Mouse (Mus musculus) neural tube, embryonic 15.5 days (tissue): ENCODE data around the gene Atmin. TPM values are rescaled to one million over a fixed set of nuclear protein-coding genes. Genes with fewer than 3 reads are reported as not detected.

Experiments
- ATAC-seq: fragments of 200-750 bp; cut with Nextera tagmentation; 2 replicates; pipeline ENCODE4 v1.8.0; 2017; ENCODE audit warnings: mild to moderate bottlenecking, moderate TSS enrichment, moderate library complexity; ENCODE audit not compliant: low FRiP score
- H3K27ac ChIP-seq: fragments of 300-500 bp; sonication (generic); replicated peaks from 2 replicates; pipeline ENCODE4 v1.5.1; 2015; ENCODE audit warnings: mild to moderate bottlenecking, inconsistent platforms
- H3K27me3 ChIP-seq: fragments of 300-500 bp; sonication (generic); replicated peaks from 2 replicates; pipeline ENCODE4 v1.6.1; 2015; ENCODE audit warnings: inconsistent platforms
- H3K36me3 ChIP-seq: fragments of 300-500 bp; sonication (generic); 2 replicates; pipeline ENCODE4 v1.6.1; 2015; ENCODE audit warnings: inconsistent platforms
- H3K4me1 ChIP-seq: fragments of 300-500 bp; sonication (generic); 2 replicates; pipeline ENCODE4 v1.6.1; 2015; ENCODE audit warnings: inconsistent platforms
- H3K4me2 ChIP-seq: fragments of 300-500 bp; sonication (generic); 2 replicates; pipeline ENCODE4 v1.6.1; 2015; ENCODE audit warnings: inconsistent platforms, mild to moderate bottlenecking, moderate library complexity
- H3K4me3 ChIP-seq: fragments of 300-500 bp; sonication (generic); replicated peaks from 2 replicates; pipeline ENCODE4 v1.5.1; 2015; ENCODE audit warnings: mild to moderate bottlenecking, inconsistent platforms
- H3K9ac ChIP-seq: fragments of 300-500 bp; sonication (generic); replicated peaks from 2 replicates; pipeline ENCODE4 v1.6.1; 2015; ENCODE audit warnings: mild to moderate bottlenecking, inconsistent platforms
- H3K9me3 ChIP-seq: fragments of 300-500 bp; sonication (generic); replicated peaks from 2 replicates; pipeline ENCODE4 v1.6.1; 2016; ENCODE audit warnings: inconsistent platforms
- WGBS: fragments of 180-500 bp; shearing (Covaris S2); methylation state at CpG from one replicate; pipeline ENCODE4 v1.1.7; 2015; ENCODE audit warnings: mixed read lengths; 5-methylcytosine and 5-hydroxymethylcytosine counted together
- polyA plus RNA-seq: library from polyadenylated mRNA; unstranded; fragments of >200 nt; fragmentation: Nextera tagmentation; extraction: Ambion mirVana; gene quantifications from 2 replicates; pipeline ENCODE4 v1.2.1, GENCODE M21; 2015

Gene Atmin
- polyA plus RNA-seq, 1 experiment from 2014 or later, result 19.6 TPM

GRCm38 (mm10) chr8:116952428-116952827 lies 9.2 kb downstream of the Atmin start:
- Histone ChIP-seq H3K4me2 (no peak overlapping the region), H3K4me3 (no peak overlapping the region), H3K27me3 (no peaks in the 10 kb centered on the region), H3K27ac (no peak overlapping the region), H3K9me3 (no peaks in the 10 kb centered on the region), H3K9ac (no peak overlapping the region), H3K36me3 (peaks cover 41% of the 10 kb centered on the region), H3K4me1 (0 out of 2 replicates have a peak, but pooled peaks cover 5% of the 10 kb centered on the region)
- WGBS, result 94% methylated on average over 8 of the region's 8 CpGs
- no peak for ATAC-seq

- H3K36me3 ChIP-seq, result peaks cover 57% of the 10 kb centered on the region
- WGBS, result 95% methylated on average over 9 of the region's 9 CpGs
- H3K4me2 ChIP-seq, result no peak overlapping the region
Measured at GRCm38 (mm10) chr8:116954415-116954814, 11.2 kb downstream of the Atmin start.

GRCm38 (mm10) chr8:116969531-116969930 lies 26.3 kb downstream of the Atmin start:
- 0 out of 2 replicates have a peak, but pooled peaks cover 3% of the 10 kb centered on the region for H3K36me3 ChIP-seq
- no peak for ATAC-seq
- H3K9ac ChIP-seq, result no peak overlapping the region
- H3K27ac ChIP-seq, result no peak overlapping the region
- no peaks in the 10 kb centered on the region for H3K27me3 ChIP-seq
- no peaks in the 10 kb centered on the region for H3K4me1 ChIP-seq
- 85% methylated on average over 6 of the region's 6 CpGs for WGBS
- no peaks in the 10 kb centered on the region for H3K9me3 ChIP-seq
- no peak overlapping the region for H3K4me3 ChIP-seq
- no peak overlapping the region for H3K4me2 ChIP-seq

More at GRCm38 (mm10) chr8:116954415-116954814, 11.2 kb downstream of the Atmin start:
- Histone ChIP-seq H3K4me1 (0 out of 2 replicates have a peak, but pooled peaks cover 5% of the 10 kb centered on the region), H3K9ac (no peak overlapping the region), H3K27ac (no peak overlapping the region), H3K27me3 (no peaks in the 10 kb centered on the region), H3K9me3 (no peaks in the 10 kb centered on the region), H3K4me3 (no peak overlapping the region)
- ATAC-seq, result no peak

- Histone ChIP-seq H3K27ac (no peak overlapping the region), H3K4me3 (no peak overlapping the region), H3K4me2 (no peak overlapping the region), H3K4me1 (peaks cover 15% of the 10 kb centered on the region), H3K9me3 (no peaks in the 10 kb centered on the region), H3K36me3 (0 out of 2 replicates have a peak, but pooled peaks cover 3% of the 10 kb centered on the region), H3K9ac (no peak overlapping the region), H3K27me3 (no peaks in the 10 kb centered on the region)
- no peak for ATAC-seq
- 42% methylated on average over 5 of the region's 5 CpGs for WGBS
Measured at GRCm38 (mm10) chr8:116975066-116975465, 31.9 kb downstream of the Atmin start.

GRCm38 (mm10) chr8:116975606-116976005 lies 32.4 kb downstream of the Atmin start:
- Histone ChIP-seq H3K9ac (no peak overlapping the region), H3K27me3 (no peaks in the 10 kb centered on the region), H3K4me1 (peaks cover 16% of the 10 kb centered on the region), H3K9me3 (no peaks in the 10 kb centered on the region), H3K4me3 (no peak overlapping the region), H3K27ac (no peak overlapping the region), H3K4me2 (no peak overlapping the region), H3K36me3 (0 out of 2 replicates have a peak, but pooled peaks cover 3% of the 10 kb centered on the region)
- no peak for ATAC-seq
- WGBS, result 70% methylated on average over 5 of the region's 5 CpGs

GRCm38 (mm10) chr8:116978052-116978451 lies 34.9 kb downstream of the Atmin start:
- Histone ChIP-seq H3K9me3 (no peaks in the 10 kb centered on the region), H3K27ac (peak overlapping the region; percentile 79), H3K27me3 (no peaks in the 10 kb centered on the region), H3K9ac (peak overlapping the region; percentile 59), H3K36me3 (peaks cover 3% of the 10 kb centered on the region; the same call in 1 of the 2 replicates), H3K4me1 (peaks cover 16% of the 10 kb centered on the region), H3K4me3 (peak overlapping the region; percentile 90), H3K4me2 (peak overlapping the region; percentile 93)
- 34% methylated on average over 8 of the region's 8 CpGs for WGBS
- ATAC-seq, result no peak

- Histone ChIP-seq H3K4me1 (peaks cover 16% of the 10 kb centered on the region), H3K27me3 (no peaks in the 10 kb centered on the region), H3K4me2 (peak within 1 kb of the TSS; percentile 93), H3K27ac (peak within 1 kb of the TSS; percentile 79), H3K9me3 (no peaks in the 10 kb centered on the region), H3K9ac (peak within 1 kb of the TSS; percentile 59), H3K36me3 (peaks cover 9% of the 10 kb centered on the region), H3K4me3 (peak within 1 kb of the TSS; percentile 90)
- peak; percentile 99 for ATAC-seq
- WGBS, result under 1% methylated on average over 46 of the region's 46 CpGs
Measured at GRCm38 (mm10) chr8:116978631-116979256, 35.6 kb downstream of the Atmin start, which contains the start of gene 1700030J22Rik. Gene 1700030J22Rik, minus strand, starts transcription at chr8:116978959.

GRCm38 (mm10) chr8:116980117-116980516 lies 36.9 kb downstream of the Atmin start:
- peaks cover 13% of the 10 kb centered on the region for H3K36me3 ChIP-seq
- H3K9ac ChIP-seq, result no peak overlapping the region
- 14% methylated on average over 4 of the region's 4 CpGs for WGBS
- peaks cover 16% of the 10 kb centered on the region for H3K4me1 ChIP-seq
- no peak for ATAC-seq
- H3K27me3 ChIP-seq, result no peaks in the 10 kb centered on the region
- no peak overlapping the region for H3K27ac ChIP-seq
- no peaks in the 10 kb centered on the region for H3K9me3 ChIP-seq
- no peak overlapping the region for H3K4me3 ChIP-seq
- peak overlapping the region; percentile 19; the same call in 1 of the 2 replicates for H3K4me2 ChIP-seq

GRCm38 (mm10) chr8:116989842-116990241 lies 46.6 kb downstream of the Atmin start:
- WGBS, result 95% methylated on average over 3 of the region's 3 CpGs
- H3K9ac ChIP-seq, result no peak overlapping the region
- ATAC-seq, result no peak

GRCm38 (mm10) chr8:116991241-116991640 lies 48.0 kb downstream of the Atmin start:
- Histone ChIP-seq H3K4me1 (peaks cover 19% of the 10 kb centered on the region), H3K4me2 (no peak overlapping the region), H3K4me3 (no peak overlapping the region), H3K36me3 (peaks cover 7% of the 10 kb centered on the region; the same call in 1 of the 2 replicates), H3K27me3 (0 out of 2 replicates have a peak, but pooled peaks cover 2% of the 10 kb centered on the region), H3K9me3 (no peaks in the 10 kb centered on the region), H3K27ac (no peak overlapping the region), H3K9ac (no peak overlapping the region)
- no peak for ATAC-seq
- WGBS, result 95% methylated on average over 8 of the region's 8 CpGs

More at GRCm38 (mm10) chr8:116989842-116990241, 46.6 kb downstream of the Atmin start:
- no peaks in the 10 kb centered on the region for H3K9me3 ChIP-seq
- no peaks in the 10 kb centered on the region for H3K27me3 ChIP-seq
- H3K27ac ChIP-seq, result no peak overlapping the region
- no peak overlapping the region for H3K4me2 ChIP-seq
- H3K4me3 ChIP-seq, result no peak overlapping the region
- H3K4me1 ChIP-seq, result peaks cover 19% of the 10 kb centered on the region
- peaks cover 7% of the 10 kb centered on the region; the same call in 1 of the 2 replicates for H3K36me3 ChIP-seq

- ATAC-seq, result no peak
- H3K36me3 ChIP-seq, result peaks cover 5% of the 10 kb centered on the region; the same call in 1 of the 2 replicates
- peak overlapping the region; percentile 60 for H3K9ac ChIP-seq
- H3K9me3 ChIP-seq, result no peaks in the 10 kb centered on the region
- H3K4me2 ChIP-seq, result peak overlapping the region; percentile 96
- 0 out of 2 replicates have a peak, but pooled peaks cover 2% of the 10 kb centered on the region for H3K27me3 ChIP-seq
- H3K27ac ChIP-seq, result no peak overlapping the region
- H3K4me1 ChIP-seq, result peaks cover 19% of the 10 kb centered on the region
- H3K4me3 ChIP-seq, result peak overlapping the region; percentile 86
- 9% methylated on average over 23 of the region's 23 CpGs for WGBS
Measured at GRCm38 (mm10) chr8:116992176-116992971, 49.2 kb downstream of the Atmin start.
